Mouse (Mus musculus): ENCODE measurements around the gene Mpv17l2.

DNA sequence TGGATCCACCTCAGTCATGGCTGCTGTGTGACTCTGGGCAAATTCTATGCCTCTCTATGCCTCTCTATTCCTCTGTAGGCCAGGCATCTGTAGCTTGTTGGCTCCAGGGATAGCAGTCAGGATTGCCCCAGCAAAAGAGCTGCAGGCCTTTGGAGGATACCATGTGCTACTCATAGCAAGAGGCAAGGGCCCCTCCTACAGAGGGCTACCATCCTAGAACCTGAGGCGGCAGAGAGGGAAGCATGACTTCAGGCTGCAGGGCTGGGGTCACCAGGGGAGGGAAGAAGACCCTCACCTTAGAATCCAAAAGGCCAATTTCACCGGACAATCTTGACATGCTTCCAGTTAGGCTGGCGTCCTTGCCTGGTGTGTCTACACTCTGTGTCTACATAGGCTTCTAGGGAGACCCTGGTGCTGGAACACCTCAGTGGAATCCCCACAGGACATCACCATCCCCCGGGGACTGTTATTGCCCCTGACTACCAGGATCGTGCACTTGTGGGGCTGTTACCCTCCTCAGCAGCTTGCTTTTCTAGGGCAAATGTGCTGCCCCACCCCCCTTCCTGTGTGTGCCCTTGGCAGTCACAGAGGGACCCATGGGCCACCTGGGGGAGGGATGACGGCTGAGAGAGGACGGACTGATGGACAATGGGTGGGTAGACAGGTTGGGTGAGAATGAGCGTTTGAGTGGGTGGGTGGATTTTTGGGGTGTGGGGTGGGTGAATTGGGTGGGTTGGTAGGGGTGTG is 48.4 kb upstream of the Mpv17l2 start:
- TF ChIP-seq CTCF (IDR thresholded peaks at IDR 0.05; ENCODE audit: low read depth, low read length) (no peak), POLR2A (IDR thresholded peaks at IDR 0.05; ENCODE audit: insufficient read depth, low read length) (no peak), EP300 (IDR thresholded peaks at IDR 0.05; ENCODE audit: insufficient read depth, low read depth, low read length) (no peak)

Measured in ES-Bruce4 (cell line).